Mouse (Mus musculus) CD4-positive, CD25-positive, alpha-beta regulatory T cell, adult 2 months (primary cell): ENCODE measurements at regions not wholly inside any gene's neighbourhood (a gene's known extent, or its start where the extent isn't known, plus 50 kb on each side); places are given as distances from the start of the nearest gene placed in this dataset.
A peak's percentile ranks its signal among the peaks of the same experiment; 100 is the strongest.

Experiments
- DNase-seq: peaks from one replicate; pipeline ENCODE4 v3.0.0-alpha.2; 2012; ENCODE audit warnings: low read depth, low spot score

GRCm38 (mm10) chr15:30029257-30029899, 143.0 kb upstream of the Ctnnd2 start:
- DNase-seq, result peak; percentile 7

- DNase-seq, result no peak
Observed at GRCm38 (mm10) chr15:30035367-30035766, 137.0 kb upstream of the Ctnnd2 start.

GRCm38 (mm10) chr15:30050851-30051250, 121.5 kb upstream of the Ctnnd2 start:
- no peak for DNase-seq

- no peak for DNase-seq
Observed at GRCm38 (mm10) chr15:30059808-30060207, 112.6 kb upstream of the Ctnnd2 start.

- no peak for DNase-seq
Observed at GRCm38 (mm10) chr15:30060505-30061342, 111.7 kb upstream of the Ctnnd2 start.

- no peak for DNase-seq
Observed at GRCm38 (mm10) chr15:30071668-30072067, 100.7 kb upstream of the Ctnnd2 start.

GRCm38 (mm10) chr15:30072301-30072700, 100.1 kb upstream of the Ctnnd2 start:
- DNase-seq, result no peak

- no peak for DNase-seq
Observed at GRCm38 (mm10) chr15:30087120-30087519, 85.3 kb upstream of the Ctnnd2 start.

GRCm38 (mm10) chr15:30122061-30122460, 50.3 kb upstream of the Ctnnd2 start:
- no peak for DNase-seq
